Mouse (Mus musculus) left cerebral cortex, postnatal 10 days (tissue): ENCODE data around the gene Csdc2. TPM values are rescaled to one million over a fixed set of nuclear protein-coding genes. Genes with fewer than 3 reads are reported as not detected.
A peak's percentile ranks its signal among the peaks of the same experiment; 100 is the strongest.
"Not testable (repeated sequence)": the region's sequence is repeated elsewhere in the genome, so short reads cannot be mapped to it uniquely, and the experiment has no call there.

Source experiments
- DNase-seq, 2 experiments: peaks; one replicate each; pipeline ENCODE4 v3.0.0; 2021 to 2022; ENCODE audit warnings: low spot score in 2 of 2, mixed read lengths in 1 of 2; ENCODE audit errors: extremely low spot score in 1 of 2
- intact Hi-C: fragments of 180-260 bp; cut with DNase I; formaldehyde crosslinking; loops from one replicate; pipeline ENCODE4 v1.15.1; 2025
- total RNA-seq, 2 experiments: library from RNA; stranded (reverse); gene quantifications; 2 replicates each; pipeline ENCODE4 v1.2.3; 2021

Gene Csdc2
- 100 to 1,000 TPM; 154 to 156 TPM for total RNA-seq

DNA sequence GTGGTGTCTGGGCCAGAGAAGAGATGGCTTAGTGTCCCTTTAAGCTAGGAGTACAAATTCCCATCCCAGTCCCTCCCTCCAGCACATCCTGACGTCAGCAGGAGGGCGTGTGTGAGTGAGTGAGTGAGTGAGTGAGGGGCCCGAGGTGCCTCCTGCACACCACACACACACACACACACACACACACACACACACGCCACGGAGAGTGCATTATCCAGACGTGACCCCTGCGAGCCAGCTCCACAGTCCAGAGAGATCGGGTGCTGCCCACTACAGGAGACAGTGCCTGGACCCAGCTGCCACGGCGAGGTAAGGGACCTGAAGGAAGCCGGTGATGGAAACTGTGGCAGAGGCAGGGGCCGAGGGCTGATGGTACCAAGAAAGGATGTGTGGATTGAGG is at the start of gene Csdc2:
Csdc2 (plus strand) TSS at position 81 of the 400 bp plus-strand sequence.
- peak; percentile 59 to 75 for DNase-seq
- intact Hi-C loops: no loop called here

DNA sequence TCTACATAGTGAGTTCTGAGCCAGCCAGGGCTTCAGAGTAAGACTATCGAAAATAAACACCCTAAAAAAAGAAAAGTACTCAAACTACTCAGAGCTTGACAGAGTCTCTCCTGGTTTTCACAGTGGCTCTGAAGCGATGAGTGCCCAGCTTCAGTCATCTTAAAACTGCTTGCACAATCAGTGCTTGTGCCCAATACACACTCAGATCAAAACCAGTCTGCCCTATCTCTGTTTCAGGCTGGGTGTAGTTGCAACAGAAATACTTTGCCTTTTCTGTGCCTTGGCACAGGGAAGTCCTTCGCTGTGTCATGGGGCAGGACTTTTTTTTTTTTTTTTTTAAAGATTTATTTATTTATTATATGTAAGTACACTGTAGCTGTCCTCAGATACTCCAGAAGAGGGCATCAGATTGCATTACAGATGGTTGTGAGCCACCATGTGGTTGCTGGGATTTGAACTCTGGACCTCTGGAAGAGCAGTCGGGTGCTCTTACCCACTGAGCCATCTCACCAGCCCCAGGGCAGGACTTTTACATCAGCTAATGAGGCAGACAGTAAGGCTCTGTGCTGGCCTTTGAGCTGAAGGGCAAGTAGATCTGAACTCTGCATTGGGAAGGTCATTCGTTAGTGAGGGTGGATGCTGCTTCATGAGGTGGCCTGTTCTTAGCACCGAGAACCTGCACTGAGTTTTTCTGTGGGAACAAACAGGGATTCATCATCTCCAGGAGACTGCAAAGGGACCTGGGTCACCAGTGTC is 49.6 kb upstream of the Csdc2 start:
- intact Hi-C loops: no loop called here
- no peak for DNase-seq

DNA sequence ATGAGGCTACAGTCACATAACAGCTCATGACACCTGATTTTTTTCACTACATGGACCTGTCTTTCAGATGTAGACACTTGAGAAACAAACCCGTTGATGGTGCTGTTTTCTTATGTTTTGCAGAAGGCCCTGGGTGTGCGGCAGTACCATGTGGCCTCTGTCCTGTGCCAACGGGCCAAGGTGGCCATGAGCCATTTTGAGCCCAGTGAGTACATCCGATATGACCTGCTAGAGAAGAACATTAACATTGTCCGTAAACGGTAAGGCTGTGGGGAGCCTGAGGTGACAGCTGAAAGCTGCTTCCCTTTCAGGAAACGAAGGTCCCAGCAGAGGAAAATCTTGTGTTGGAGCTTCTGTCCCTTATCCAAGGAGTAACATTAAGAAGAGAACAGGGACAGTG is 47.4 kb upstream of the Csdc2 start:
- intact Hi-C loops: no loop called here
- no peak for DNase-seq

DNA sequence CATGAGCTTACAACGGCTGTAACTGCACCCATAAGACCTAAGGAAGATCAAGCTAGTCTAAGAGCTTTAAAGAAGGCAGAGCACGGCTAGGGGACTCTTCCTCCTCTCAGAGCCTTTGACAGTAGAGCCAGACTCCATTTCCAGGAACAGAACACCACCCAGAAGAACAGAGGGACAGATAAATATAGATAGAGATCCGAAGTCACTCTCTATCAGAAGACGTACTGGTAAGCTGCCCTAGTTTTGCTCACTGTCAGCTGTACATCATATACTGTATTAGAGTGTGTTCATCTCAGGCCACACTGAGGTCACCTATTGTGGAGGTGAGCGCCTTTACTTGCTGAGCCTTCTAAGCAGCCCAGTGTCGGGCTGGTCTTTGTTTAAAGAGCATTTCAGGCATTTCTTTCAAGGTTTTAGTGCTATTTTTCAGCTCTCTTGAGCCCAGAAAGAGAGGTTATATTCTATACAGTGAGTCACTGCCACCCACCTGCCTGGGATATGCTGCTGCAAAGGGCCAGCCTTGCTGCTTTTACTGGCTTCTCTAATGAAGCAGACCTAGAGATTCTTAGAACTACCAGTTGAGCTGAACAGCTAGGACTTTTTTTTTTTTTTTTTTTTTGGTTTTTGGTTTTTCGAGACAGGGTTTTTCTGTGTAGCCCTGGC is 45.3 kb upstream of the Csdc2 start:
- no peak for DNase-seq
- intact Hi-C loops: no loop called here

DNA sequence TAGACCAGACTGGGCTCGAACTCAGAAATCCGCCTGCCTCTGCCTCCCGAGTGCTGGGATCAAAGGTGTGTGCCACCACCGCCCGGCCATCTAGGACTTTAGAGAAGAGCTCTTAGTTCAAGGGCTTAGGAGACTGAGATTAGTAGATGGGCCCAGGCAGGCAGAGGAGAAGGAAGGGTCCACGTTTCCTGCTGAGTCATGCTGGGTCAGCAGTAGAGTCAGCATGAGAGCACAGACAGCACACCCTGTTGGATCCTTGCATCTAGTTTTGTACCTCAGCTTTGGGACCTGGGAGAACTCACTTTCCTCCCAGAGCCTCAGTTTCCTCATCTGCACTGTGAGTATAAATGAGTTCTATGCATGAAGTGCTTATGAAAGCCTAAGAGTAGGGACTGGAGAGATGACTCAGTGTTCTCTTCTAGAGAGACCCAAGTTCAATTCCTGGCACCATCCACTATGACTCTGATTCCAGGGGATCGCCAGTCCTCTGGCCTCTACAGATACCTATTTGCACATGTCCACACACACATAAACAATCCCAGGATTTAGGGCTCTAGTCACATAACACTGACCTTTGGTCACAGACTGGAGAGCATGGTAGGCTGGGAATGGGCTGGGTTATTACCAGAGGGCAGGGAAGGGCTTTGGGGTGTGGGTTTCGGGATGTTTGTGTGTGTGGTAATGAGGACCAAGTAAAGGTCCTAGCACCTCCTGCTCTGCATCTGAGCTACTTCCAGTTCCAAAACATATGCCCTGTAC is 44.6 kb upstream of the Csdc2 start:
- intact Hi-C loops: no loop called here
- DNase-seq: no peak

DNA sequence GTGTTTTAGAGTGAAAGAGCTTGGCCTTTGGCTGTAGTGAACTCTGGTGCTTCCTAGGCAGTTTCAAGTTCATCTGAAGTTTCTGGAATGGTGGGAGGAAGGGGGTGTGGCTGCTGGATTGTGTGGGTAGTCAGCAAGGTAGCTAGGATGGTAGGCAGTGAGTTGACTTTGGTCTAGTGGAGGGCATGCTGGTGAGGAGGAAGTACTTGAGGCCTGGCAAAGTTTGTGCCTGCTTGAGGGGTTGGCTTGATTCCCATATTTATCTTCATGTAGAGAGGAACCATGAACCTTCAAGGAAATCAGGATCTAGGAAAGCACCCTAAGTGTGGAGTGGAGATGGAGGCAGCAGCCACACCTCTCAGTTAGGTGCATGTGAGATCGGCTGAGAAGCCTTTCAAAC is 42.6 kb upstream of the Csdc2 start:
- DNase-seq: no peak
- intact Hi-C loops: no loop called here

DNA sequence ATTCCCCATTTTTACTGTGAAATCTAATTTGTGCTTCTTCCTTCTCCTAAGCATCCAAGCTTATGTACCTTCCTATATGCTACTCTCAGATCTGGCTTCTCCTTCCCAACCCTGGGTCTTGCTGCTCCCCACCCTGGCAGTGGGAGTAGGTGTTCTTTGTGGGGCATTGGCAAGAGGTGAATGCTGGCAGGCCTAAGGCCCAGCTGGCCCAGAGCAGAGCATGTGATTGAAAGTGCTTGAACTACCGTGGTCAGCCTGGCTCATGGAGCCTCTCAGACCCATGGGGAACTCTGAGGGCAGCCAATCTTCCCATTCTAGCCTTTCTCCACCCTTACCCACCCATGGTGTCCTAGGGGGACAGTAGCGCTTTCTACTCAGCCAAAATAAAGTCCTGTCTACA is 40.2 kb upstream of the Csdc2 start:
- intact Hi-C loops: no loop called here
- peak in 1 of 2 experiments; percentile 30 for DNase-seq

DNA sequence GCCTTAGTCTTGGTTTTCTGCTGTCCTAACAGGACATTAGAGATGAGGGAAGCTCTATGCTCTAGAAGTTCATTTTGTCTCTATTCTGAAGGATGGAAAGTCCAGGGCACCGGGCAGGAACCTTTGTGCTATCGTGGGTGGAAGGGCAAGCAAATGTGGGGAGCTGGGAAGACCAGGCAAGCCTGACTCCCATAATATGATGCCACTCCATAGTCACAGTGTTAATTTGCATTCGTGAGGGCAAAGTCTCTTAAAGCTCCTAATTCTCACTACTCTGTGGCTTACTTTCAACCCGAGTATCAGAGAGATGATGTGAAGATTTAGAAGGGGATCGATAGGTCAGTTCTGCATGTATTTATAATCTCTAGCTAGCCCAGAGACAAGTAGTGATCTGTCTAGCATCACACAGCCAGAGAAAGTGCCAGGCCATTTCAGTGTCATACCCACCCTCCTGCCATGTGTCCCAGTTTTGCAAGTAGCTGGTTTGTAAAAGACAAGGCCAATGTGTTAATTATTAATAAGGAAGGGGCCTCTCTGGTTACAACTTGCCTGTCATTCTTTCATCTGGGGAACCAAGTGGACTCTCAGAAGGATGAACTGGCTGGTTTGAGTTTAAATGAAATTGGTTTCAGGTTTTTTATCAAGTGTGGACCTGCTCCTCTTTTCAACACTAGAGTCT is 38.8 kb upstream of the Csdc2 start:
- no peak for DNase-seq
- intact Hi-C loops: no loop called here

DNA sequence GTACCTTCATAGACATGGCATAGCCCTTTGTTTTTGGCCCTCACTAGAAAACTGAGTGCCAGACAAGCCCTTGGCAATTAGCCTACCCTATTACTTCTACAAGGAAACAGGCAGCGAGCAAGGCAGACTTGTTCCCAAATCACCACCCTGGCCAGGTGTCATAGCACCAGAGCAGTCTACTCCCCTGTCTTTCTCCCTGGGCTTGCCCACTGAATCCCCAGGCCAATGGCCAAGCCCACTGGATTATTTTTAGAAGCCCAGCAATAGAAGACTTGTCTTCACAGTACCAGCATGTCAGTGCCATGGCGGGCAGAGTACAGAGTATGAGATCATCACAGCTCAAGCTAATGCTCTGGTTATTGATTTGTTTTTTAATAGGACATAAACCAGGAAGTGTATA is 37.8 kb upstream of the Csdc2 start:
- DNase-seq: no peak
- intact Hi-C loops: no loop called here

DNA sequence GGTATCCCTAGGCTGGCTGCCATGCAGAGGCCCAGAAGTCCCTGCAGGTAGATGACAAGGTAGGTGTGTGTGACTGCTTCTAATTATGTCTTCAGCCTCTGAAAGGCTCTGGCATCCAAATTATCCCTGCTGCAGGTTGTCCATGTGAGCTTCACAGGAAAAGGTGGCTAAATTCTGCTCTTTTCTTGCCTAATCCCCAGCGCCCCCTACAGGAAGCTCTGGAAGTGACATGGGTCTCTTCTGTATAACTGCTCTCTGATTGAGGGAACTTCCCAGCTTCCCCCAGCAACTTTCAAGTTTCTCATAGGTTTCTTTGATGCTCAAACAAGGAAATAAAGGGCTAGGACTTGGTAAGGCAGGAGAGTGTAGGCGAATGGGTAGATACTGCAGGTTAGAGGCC is 31.6 kb upstream of the Csdc2 start:
- intact Hi-C loops: loop anchor here (5.0 kb wide), 1 partner anchor 78 kb away; no protein-coding TSS in a partner anchor
- peak in 1 of 2 experiments; percentile 82 for DNase-seq

DNA sequence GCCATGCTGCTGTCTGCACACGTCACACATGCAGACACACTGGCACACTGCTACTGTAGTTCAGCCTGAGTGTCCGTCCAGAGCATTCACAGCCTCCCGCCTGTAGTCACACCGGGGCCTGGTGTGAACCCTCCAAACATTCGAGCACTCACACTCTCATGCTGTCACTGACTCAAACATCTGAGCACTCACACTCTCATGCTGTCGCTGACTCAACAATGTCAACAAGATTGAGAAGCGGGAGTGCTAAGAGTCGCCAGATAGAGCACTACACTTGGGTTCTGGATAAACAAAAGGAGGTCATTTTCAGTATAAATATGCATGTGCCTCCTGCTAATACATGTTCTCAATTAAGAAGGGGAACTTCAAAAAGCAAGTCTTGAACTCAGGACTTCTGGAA is 28.6 kb upstream of the Csdc2 start:
- DNase-seq: no peak
- intact Hi-C loops: loop anchor here (5.0 kb wide), 1 partner anchor 81 kb away; no protein-coding TSS in a partner anchor

DNA sequence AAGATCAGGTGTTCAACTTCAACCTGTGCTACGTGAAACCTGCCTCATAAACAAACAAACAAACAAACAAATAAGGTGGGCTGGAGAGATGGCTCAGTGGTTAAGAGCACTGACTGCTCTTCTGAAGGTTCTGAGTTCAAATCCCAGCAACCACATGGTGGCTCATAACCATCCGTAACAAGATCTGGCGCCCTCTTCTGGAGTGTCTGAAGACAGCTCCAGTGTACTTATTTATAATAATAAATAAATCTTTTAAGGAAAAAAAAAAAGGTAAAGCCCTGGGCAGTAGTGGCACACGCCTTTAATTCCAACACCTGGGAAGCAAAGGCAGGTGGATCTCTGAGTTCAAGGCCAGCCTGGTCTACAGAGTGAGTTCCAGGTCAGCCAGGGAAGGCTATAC is 27.8 kb upstream of the Csdc2 start:
- intact Hi-C loops: loop anchor here (5.0 kb wide), 1 partner anchor 81 kb away; no protein-coding TSS in a partner anchor
- not testable (repeated sequence) for DNase-seq

DNA sequence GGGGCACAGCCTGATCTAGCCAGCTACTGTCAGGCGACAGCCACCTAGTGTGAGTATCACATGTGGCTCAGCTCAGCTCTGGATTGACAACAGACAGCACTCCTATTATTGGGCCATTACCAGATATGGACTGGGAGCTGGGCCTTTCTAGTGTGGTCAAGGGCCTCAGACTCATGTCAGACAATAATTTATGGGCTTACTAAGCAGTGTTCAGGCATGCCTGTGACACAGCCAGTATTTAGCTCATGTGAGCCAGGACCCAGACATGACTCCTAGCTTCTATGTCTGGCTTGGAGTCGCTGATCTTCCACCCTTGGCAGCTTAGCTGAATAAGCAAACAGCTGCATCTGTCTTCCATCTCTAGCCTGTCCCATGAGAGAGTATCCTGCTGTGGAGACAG is 24.1 kb upstream of the Csdc2 start:
- no peak for DNase-seq
- intact Hi-C loops: no loop called here

DNA sequence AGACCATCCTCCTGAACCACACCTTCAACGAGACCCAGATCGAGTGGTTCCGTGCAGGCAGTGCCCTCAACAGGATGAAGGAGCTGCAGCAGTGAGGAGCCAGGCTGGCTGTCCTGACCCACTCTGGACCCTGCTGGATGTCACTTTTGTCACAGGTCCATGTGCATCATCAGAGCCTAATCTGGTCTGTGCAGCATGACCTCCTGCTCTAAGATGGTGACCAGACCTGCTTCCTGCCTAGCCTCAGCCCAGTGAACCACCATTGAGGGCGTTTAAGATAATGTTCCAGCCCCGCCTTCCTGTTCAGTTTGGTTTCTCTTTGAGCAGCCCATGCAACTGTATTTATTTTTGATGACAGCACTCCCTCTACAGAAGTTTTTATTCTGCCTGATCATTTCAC is 21.9 kb upstream of the Csdc2 start:
- intact Hi-C loops: no loop called here
- DNase-seq: no peak

DNA sequence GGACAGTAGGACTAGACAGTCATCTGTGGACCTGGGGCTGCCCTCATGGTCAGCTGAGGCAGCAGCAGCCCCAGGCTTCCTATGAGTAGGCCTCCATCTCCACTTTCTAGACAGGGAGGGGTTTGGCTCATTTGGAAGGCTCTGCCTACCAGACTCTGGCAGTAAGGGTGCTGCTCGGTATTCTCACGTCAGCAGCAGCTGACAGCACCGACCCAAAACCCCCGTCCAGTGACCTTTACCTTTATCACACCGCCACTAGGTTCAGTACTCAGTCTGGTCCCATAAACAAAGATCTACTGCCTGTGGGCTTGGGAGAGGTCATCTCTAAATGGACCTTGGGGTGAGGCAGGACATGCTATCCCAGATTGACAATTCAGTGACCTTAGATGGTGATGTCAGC is 20.9 kb upstream of the Csdc2 start:
- intact Hi-C loops: no loop called here
- no peak for DNase-seq

DNA sequence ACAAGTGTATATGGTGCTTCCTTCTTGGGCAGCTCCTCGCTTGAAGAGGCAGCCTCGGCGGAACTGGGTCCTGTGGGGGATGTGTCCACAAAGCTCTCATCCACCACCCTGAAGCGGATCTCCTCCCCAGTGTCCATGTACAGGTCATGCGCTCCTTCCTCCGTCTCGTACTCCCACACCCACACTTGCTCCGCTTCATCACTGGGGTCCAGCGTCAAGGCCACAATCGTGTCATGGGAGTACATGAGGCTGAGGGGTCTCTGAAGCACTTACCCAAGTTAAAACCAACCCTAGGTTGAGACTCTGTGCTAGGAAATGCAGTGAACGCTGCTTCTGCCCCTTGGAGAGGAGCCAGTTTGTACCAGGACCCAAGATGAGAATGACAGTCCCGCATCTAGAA is 19.4 kb upstream of the Csdc2 start:
- intact Hi-C loops: no loop called here

DNA sequence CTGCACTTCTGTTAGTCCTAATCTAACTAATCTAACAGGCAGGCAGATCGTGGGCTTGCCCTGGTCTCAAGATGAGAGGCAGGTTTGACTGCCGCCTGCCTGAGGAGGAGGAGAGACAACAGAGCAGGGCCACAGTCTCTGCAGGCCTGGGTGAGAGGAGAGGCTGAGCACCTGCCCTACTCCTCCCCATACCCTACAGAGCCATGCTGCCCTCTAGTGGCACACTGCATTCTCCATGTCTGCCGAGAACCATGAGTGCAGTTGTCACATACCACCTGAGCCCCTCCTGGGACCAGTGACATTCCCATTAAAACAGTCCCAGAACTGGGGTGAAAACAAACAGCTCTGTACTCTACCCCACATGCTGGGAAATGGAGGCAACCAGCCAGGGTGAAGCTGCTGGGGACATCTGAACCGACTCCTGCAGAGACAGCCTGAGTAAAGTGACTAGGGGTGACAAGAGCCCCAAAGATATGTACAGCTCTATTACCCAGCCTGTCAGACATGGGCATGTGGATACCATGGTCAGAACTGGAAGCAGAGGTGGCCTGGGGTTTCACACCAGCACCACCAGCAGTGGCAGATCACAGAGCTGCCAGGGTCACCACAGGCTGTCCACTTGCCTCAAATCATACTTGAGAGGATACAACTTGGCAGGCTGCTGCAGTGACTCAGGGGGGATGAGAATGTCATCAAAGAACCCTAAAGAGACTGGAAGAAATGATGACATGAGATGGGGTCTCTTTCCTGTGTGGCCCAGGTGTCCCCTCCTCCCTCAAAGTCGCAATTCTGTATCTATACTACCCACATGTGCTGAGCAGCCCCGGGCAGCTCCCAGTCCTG is 18.7 kb upstream of the Csdc2 start:
- intact Hi-C loops: no loop called here
- DNase-seq: peak in 1 of 2 experiments; percentile 83

More for the DNA sequence above, 19.4 kb upstream of the Csdc2 start:
- no peak for DNase-seq

DNA sequence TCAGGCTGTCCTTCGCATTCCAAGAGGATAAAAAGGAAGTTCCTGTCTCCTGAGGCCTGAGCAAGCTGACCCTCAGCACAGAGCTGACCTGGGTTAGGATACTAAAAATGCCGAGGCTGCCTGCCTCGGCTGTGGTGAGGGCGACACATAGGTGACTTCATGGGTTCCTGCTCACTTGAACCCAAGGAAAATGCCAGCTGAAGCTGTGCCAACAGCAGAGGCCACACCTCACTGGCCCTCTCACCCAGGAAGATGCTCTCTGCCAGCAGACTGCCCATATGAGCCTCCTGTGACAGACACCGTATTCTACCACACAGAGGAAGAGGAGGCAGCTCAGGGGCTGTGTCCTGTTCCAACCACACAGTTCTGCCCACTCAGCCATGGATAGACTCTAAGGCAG is 17.5 kb upstream of the Csdc2 start:
- intact Hi-C loops: no loop called here
- DNase-seq: no peak
